Mouse (Mus musculus): ENCODE data around the gene Sprtn.

GRCm38 (mm10) chr8:124950069-124950456, 52.4 kb downstream of the Sprtn start:
- no peak for TF ChIP-seq POLR2A (IDR thresholded peaks at IDR 0.05; ENCODE audit: insufficient read length, low read depth)
- no peak for TF ChIP-seq MAX (IDR thresholded peaks at IDR 0.05; ENCODE audit: low read depth)
- TF ChIP-seq TCF12 (IDR thresholded peaks at IDR 0.05; ENCODE audit: insufficient read depth, poor library complexity, severe bottlenecking): no peak
- no peak for TF ChIP-seq USF1 (IDR thresholded peaks at IDR 0.05; ENCODE audit: low read depth)
